Mouse (Mus musculus): ENCODE results near the gene Anks1b.

The Anks1b gene

GRCm38 (mm10) chr10:90512801-90513200 lies 639.5 kb downstream of the Anks1b start:
- in situ Hi-C loops (cut with MboI; ENCODE audit: unreplicated experiment in 2 of 2) = no loop called here

GRCm38 (mm10) chr10:90531813-90532212 lies 658.5 kb downstream of the Anks1b start:
- in situ Hi-C loops (cut with MboI; ENCODE audit: unreplicated experiment in 2 of 2) = no loop called here

- in situ Hi-C loops (cut with MboI; ENCODE audit: unreplicated experiment in 2 of 2) = no loop called here
These were observed 662.1 kb downstream of the Anks1b start for GRCm38 (mm10) chr10:90535370-90535769.

DNA sequence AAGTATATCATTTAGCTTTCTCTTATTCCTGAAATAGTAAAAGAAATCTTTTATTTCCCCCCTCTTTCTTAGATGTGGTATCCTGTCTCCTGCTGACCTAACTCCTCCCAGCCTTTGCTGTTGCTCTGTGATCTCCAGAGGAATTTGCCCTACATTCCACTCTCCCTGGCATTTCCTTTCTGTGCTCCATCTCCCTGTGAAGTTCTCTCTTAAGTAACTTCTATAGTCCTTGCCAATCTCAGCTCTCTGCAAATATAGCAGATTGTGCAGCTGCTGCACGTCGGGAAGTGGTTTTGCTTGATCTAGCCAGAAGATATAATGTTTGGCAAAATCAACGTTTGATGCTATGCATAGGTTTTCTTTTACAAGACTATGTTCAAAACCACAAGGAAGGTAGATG lies 673.3 kb downstream of the Anks1b start:
- in situ Hi-C loops (cut with MboI; ENCODE audit: unreplicated experiment in 2 of 2) = no loop called here

- in situ Hi-C loops (cut with MboI; ENCODE audit: unreplicated experiment in 2 of 2) = no loop called here
These were observed 689.6 kb downstream of the Anks1b start for GRCm38 (mm10) chr10:90562906-90563305.

DNA sequence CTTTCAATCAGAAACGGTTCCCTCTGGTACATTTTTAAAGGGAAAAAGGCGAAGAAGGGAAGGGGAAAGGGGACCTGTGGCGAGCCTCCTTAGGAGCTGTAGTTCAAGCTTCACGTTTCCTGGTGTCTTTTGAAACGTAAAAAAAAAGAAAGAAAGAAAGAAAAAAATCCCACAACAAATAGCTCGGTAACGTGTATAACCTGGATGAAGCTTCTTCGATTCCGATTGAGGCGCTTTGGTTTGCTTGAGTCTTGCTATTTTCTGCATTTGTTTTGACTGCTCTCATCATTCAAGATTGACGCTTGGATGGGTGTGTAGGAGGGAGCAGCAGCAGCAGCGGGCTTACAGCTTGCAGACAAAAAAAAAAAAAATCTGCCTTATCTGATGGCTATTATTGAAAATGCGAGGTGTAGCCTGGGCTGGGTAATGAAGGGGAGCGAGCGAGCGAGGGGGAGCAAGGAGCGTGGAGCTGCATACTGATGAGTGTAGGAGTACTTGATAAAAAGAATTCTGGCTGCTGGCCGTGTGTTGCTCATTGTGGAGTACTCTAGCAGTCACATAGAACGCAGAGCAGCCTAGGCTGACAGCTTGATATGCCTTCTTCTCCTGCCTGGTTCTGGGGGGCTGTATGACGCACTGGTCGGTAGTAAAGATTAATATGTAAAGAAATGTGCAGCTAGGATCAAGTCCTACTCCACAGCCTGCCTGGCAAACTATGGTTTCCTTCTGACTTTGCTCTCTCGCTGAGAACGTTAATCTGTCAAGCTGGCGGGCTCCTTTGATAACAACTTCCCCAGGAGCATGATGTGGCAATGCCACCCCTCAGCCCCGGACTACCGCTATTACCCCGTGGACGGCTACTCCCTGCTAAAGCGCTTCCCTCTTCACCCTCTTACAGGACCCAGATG lies 703.1 kb downstream of the Anks1b start:
- in situ Hi-C loops (cut with MboI; ENCODE audit: unreplicated experiment in 2 of 2) = no loop called here

- in situ Hi-C loops (cut with MboI; ENCODE audit: unreplicated experiment in 2 of 2) = no loop called here
These were observed 703.8 kb downstream of the Anks1b start for GRCm38 (mm10) chr10:90577099-90577461.

GRCm38 (mm10) chr10:90577777-90578176 lies 704.5 kb downstream of the Anks1b start:
- in situ Hi-C loops (cut with MboI; ENCODE audit: unreplicated experiment in 2 of 2) = no loop called here

- in situ Hi-C loops (cut with MboI; ENCODE audit: unreplicated experiment in 2 of 2) = no loop called here
These were observed 706.7 kb downstream of the Anks1b start for GRCm38 (mm10) chr10:90579970-90580369.

- in situ Hi-C loops (cut with MboI; ENCODE audit: unreplicated experiment in 2 of 2) = no loop called here
These were observed 710.7 kb downstream of the Anks1b start for GRCm38 (mm10) chr10:90584052-90584451.

- in situ Hi-C loops (cut with MboI; ENCODE audit: unreplicated experiment in 2 of 2) = no loop called here
These were observed 722.8 kb downstream of the Anks1b start for GRCm38 (mm10) chr10:90596142-90596541.

DNA sequence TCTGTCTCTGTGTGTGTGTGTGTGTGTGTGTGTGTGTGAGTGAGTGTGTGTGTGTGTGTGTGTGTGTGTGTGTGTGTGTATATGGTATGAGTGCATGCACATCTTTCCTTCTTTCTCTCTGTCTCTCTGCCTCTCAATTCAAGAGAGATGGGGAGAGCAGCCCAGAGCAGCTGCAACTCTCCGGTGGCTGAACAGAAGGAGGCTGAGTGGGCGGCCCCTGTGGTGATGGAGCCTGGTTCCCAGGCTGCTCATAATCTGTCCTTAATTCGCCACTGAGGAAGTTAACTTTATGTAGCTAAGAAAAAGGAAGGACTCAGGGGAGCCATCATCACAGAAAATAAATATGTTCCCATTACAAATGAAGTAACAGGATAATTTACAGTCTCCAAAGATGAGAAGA lies 723.3 kb downstream of the Anks1b start:
- in situ Hi-C loops (cut with MboI; ENCODE audit: unreplicated experiment in 2 of 2) = no loop called here

GRCm38 (mm10) chr10:90599149-90599548 lies 725.8 kb downstream of the Anks1b start:
- in situ Hi-C loops (cut with MboI; ENCODE audit: unreplicated experiment in 2 of 2) = no loop called here

DNA sequence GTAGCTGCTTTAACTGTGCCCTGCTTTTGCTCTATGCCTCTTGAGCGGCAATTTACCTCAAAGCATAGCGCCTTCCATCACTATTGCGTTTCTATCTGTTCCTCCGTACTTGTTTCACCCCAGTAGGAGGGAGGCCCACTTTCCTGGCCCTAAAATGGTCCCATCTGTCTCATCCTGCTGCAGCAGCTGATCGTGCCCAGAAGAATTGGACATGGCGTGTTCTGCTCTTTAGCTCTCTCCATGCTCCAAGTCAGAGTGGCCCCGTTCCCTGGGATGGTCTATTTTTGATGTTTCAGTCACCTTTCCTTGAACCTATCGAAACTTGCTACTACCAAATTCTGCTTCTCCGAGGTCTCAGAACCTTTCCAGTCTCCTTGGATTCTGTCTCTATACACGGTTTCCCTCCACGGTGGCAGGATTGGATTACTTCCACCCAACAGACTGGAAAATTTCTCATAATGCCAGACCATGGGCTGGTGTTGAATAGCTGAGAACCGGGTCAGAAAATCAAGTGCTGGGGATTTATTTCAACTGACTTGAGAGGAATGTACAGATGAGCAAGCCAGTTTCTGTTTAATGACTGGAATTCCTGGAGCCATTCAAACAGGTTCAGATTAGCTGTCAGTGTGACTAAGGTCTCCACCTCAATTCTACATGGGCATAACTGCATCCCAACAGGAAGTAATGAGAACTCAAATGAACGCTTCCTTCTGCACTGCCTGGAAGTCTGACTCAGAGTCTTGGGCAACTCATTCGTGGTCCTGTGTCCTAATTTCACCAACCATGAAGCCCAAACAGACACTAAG lies 726.6 kb downstream of the Anks1b start:
- in situ Hi-C loops (cut with MboI; ENCODE audit: unreplicated experiment in 2 of 2) = no loop called here

GRCm38 (mm10) chr10:90607586-90607985 lies 734.3 kb downstream of the Anks1b start:
- in situ Hi-C loops (cut with MboI; ENCODE audit: unreplicated experiment in 2 of 2) = no loop called here

DNA sequence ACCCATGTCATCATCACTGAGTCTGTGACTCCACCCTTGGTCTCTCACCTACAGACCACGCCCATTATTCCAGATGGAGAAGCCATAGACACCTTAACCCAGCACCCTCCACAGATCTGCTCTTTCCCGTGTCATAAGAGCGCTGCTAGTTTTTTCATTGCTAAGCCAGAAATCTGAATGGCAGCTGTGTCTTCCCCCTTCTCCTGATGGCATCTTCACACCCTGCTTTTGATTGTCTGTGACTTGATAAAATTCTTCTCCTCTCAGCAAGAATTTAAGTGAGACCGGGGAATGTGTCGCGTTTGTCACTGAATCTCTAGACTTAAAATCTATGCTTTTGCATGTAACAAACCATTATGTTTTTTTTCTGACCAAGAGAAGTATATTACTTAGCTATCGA lies 736.1 kb downstream of the Anks1b start:
- in situ Hi-C loops (cut with MboI; ENCODE audit: unreplicated experiment in 2 of 2) = no loop called here

- in situ Hi-C loops (cut with MboI; ENCODE audit: unreplicated experiment in 2 of 2) = no loop called here
These were observed 739.7 kb downstream of the Anks1b start for GRCm38 (mm10) chr10:90613051-90613450.

DNA sequence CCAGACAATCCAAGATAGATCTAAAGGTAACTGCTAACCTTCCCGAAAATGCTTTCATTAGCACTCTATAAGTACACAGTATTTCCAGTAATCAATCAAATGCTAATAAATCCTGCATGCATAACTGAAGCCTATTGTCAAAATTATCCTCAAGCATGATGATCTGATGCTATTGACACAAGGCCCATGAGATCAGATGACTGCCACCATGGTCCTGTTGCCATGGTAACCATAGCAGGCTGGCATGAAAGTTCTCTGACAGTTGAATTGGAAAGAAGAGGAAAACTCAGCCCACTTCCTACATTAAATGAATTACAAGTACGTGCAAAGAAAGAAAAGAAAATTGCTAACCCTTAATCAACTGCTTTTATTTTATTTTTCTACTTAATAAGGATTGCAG lies 741.9 kb downstream of the Anks1b start:
- in situ Hi-C loops (cut with MboI; ENCODE audit: unreplicated experiment in 2 of 2) = no loop called here

DNA sequence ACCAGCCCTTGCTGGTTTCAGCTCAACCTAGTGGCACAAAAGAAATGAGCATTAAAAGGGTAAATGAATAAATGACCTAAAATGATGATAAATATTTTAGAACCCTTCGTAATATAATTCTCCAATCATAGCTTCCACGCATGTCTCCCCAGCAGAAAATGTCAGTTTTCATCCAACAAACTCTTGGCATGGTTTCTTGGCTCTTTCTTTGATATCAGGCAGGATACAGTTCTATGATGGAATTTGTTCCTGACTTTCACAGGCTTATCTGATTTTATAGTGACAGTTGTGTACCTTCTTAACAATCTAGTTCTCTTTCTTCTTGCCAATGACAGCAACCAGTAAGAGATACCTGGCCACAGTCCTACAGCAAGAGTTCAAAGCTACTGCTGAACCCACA lies 743.3 kb downstream of the Anks1b start:
- in situ Hi-C loops (cut with MboI; ENCODE audit: unreplicated experiment in 2 of 2) = no loop called here

DNA sequence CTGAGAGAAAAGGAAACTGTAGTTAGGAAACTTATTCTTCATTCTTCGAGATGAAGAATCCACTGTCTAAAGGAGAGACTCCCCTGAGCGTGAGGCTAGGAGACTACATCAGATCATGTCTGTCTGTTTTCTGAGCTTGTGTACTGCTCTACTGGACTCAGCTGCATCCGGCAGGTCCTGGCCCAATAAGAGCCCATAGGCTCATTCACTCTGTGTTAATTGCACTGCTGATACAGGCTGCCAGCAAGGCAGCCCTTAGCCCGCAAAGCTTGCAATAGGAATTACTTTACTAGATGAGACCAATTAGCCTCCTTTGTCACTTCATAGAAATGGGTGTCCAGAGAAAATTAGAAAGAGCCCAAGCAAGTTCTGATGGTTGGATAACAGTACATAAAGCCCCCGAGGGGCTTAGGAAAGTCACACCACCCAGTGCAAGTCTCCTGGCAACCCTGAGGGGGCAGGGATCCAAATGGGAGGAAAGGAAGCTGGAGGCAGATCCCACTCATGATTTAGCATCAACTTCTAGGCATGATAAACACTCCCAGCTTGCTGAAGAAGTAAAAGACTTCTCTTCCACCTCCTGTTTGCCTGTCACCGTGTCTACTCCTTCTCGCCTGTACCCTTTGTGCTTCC lies 744.5 kb downstream of the Anks1b start:
- in situ Hi-C loops (cut with MboI; ENCODE audit: unreplicated experiment in 2 of 2) = no loop called here

DNA sequence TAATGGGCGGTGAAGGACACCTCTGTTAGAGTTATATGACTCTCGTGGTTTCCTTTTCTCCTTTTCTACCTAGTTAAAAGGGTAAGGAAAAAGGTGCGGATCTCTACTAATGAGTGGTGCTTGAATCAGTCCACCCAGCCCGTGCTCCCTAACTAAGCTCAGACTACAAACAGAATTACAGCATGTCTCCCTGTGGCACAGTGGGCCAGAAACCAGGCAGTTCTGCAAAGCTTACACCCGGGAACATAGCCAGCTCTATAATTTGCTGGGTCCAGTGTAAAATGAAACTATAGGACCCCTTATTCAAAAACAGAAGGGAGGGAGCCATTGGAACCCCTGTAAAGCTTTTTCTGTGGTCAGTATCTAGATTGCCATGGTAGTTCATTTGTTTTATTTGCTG lies 754.2 kb downstream of the Anks1b start:
- in situ Hi-C loops (cut with MboI; ENCODE audit: unreplicated experiment in 2 of 2) = no loop called here
